Mouse (Mus musculus) hindbrain, embryonic 13.5 days (tissue): Measurements from ENCODE around the gene Tmem132b. TPM values are rescaled to one million over a fixed set of nuclear protein-coding genes. Genes with fewer than 3 reads are reported as not detected.
A peak's percentile ranks its signal among the peaks of the same experiment; 100 is the strongest.

Source experiments
- ATAC-seq: fragments of 200-750 bp; cut with Nextera tagmentation; 2 replicates; pipeline ENCODE4 v1.8.0; 2017; ENCODE audit warnings: moderate TSS enrichment; ENCODE audit not compliant: low FRiP score
- H3K27ac ChIP-seq: fragments of 300-500 bp; sonication (generic); 2 replicates; pipeline ENCODE4 v1.5.1; 2015; ENCODE audit warnings: inconsistent platforms, mild to moderate bottlenecking, moderate library complexity
- H3K27me3 ChIP-seq: fragments of 300-500 bp; sonication (generic); 2 replicates; pipeline ENCODE4 v1.6.1; 2015; ENCODE audit warnings: mild to moderate bottlenecking, inconsistent platforms
- H3K36me3 ChIP-seq: fragments of 300-500 bp; sonication (generic); 2 replicates; pipeline ENCODE4 v1.6.1; 2015; ENCODE audit warnings: mild to moderate bottlenecking, inconsistent platforms
- H3K4me1 ChIP-seq: fragments of 300-500 bp; sonication (generic); replicated peaks from 2 replicates; pipeline ENCODE4 v1.6.1; 2015; ENCODE audit warnings: inconsistent platforms
- H3K4me2 ChIP-seq: fragments of 300-500 bp; sonication (generic); 2 replicates; pipeline ENCODE4 v1.6.1; 2015; ENCODE audit warnings: inconsistent platforms, mild to moderate bottlenecking, moderate library complexity
- H3K4me3 ChIP-seq: fragments of 300-500 bp; sonication (generic); 2 replicates; pipeline ENCODE4 v1.5.1; 2015; ENCODE audit warnings: mild to moderate bottlenecking, inconsistent platforms
- H3K9ac ChIP-seq: fragments of 300-500 bp; sonication (generic); 2 replicates; pipeline ENCODE4 v1.6.1; 2015; ENCODE audit warnings: mild to moderate bottlenecking, inconsistent platforms
- H3K9me3 ChIP-seq: fragments of 300-500 bp; sonication (generic); 2 replicates; pipeline ENCODE4 v1.6.1; 2016; ENCODE audit warnings: inconsistent platforms
- WGBS: fragments of 180-500 bp; shearing (Covaris S2); methylation state at CpG from one replicate; pipeline ENCODE4 v1.1.7; 2015; 5-methylcytosine and 5-hydroxymethylcytosine counted together
- polyA plus RNA-seq: library from polyadenylated mRNA; unstranded; fragments of >200 nt; fragmentation: Nextera tagmentation; extraction: Ambion mirVana; gene quantifications from 2 replicates; pipeline ENCODE4 v1.2.1, GENCODE M21; 2015

Gene Tmem132b
- polyA plus RNA-seq, 1 experiment from 2014 or later = 3.0 TPM

- H3K27me3 ChIP-seq = no peaks in the 10 kb centered on the region
- no peak for ATAC-seq
- no peak overlapping the region for H3K9ac ChIP-seq
- no peak overlapping the region for H3K4me3 ChIP-seq
- H3K36me3 ChIP-seq = peaks cover 27% of the 10 kb centered on the region
- H3K9me3 ChIP-seq = no peaks in the 10 kb centered on the region
- WGBS = 19% methylated on average over 15 of the region's 15 CpGs
- no peaks in the 10 kb centered on the region for H3K4me1 ChIP-seq
- no peak overlapping the region for H3K27ac ChIP-seq
- H3K4me2 ChIP-seq = no peak overlapping the region
Measured at GRCm38 (mm10) chr5:125520930-125521590, 10.5 kb upstream of the Tmem132b start.

GRCm38 (mm10) chr5:125523361-125523760 lies 8.2 kb upstream of the Tmem132b start:
- WGBS = 88% methylated on average over 2 of the region's 2 CpGs
- Histone ChIP-seq H3K36me3 (peaks cover 7% of the 10 kb centered on the region), H3K27ac (no peak overlapping the region), H3K4me1 (no peaks in the 10 kb centered on the region), H3K9ac (no peak overlapping the region), H3K27me3 (peaks cover 9% of the 10 kb centered on the region), H3K4me2 (no peak overlapping the region), H3K9me3 (peaks cover 5% of the 10 kb centered on the region; the same call in 1 of the 2 replicates), H3K4me3 (no peak overlapping the region)
- ATAC-seq = no peak

- no peak for ATAC-seq
- Histone ChIP-seq H3K27me3 (peaks cover 27% of the 10 kb centered on the region), H3K4me2 (no peak overlapping the region), H3K36me3 (peaks cover 7% of the 10 kb centered on the region; the same call in 1 of the 2 replicates), H3K27ac (no peak overlapping the region), H3K4me1 (no peaks in the 10 kb centered on the region), H3K9me3 (peaks cover 5% of the 10 kb centered on the region; the same call in 1 of the 2 replicates), H3K9ac (no peak overlapping the region), H3K4me3 (no peak overlapping the region)
- WGBS = 61% methylated on average over 5 of the region's 5 CpGs
Measured at GRCm38 (mm10) chr5:125525516-125525915, 6.1 kb upstream of the Tmem132b start.

GRCm38 (mm10) chr5:125526464-125526863 lies 5.1 kb upstream of the Tmem132b start:
- WGBS = 80% methylated on average over 4 of the region's 4 CpGs
- Histone ChIP-seq H3K27ac (no peak overlapping the region), H3K4me3 (no peak overlapping the region), H3K9ac (no peak overlapping the region), H3K9me3 (peaks cover 5% of the 10 kb centered on the region; the same call in 1 of the 2 replicates), H3K36me3 (peaks cover 7% of the 10 kb centered on the region; the same call in 1 of the 2 replicates), H3K4me2 (no peak overlapping the region), H3K4me1 (peaks cover 3% of the 10 kb centered on the region), H3K27me3 (peaks cover 34% of the 10 kb centered on the region)
- no peak for ATAC-seq

- H3K27ac ChIP-seq = no peak overlapping the region
- H3K4me2 ChIP-seq = no peak overlapping the region
- H3K9me3 ChIP-seq = peaks cover 5% of the 10 kb centered on the region; the same call in 1 of the 2 replicates
- no peak overlapping the region for H3K9ac ChIP-seq
- no peak for ATAC-seq
- 6% methylated on average over 5 of the region's 5 CpGs for WGBS
- H3K36me3 ChIP-seq = no peaks in the 10 kb centered on the region
- H3K4me1 ChIP-seq = peaks cover 25% of the 10 kb centered on the region
- peaks cover 58% of the 10 kb centered on the region for H3K27me3 ChIP-seq
- H3K4me3 ChIP-seq = no peak overlapping the region
Measured at GRCm38 (mm10) chr5:125529109-125529508, 2.5 kb upstream of the Tmem132b start.

- H3K36me3 ChIP-seq = no peaks in the 10 kb centered on the region
- H3K27me3 ChIP-seq = peaks cover 82% of the 10 kb centered on the region
- WGBS = 0% methylated on average over 18 of the region's 30 CpGs
- peak overlapping the region; percentile 78 for H3K27ac ChIP-seq
- H3K4me3 ChIP-seq = peak overlapping the region; percentile 65
- ATAC-seq = peak; percentile 40; the same call in 1 of the 2 replicates
- H3K4me2 ChIP-seq = peak overlapping the region; percentile 94
- peaks cover 36% of the 10 kb centered on the region for H3K4me1 ChIP-seq
- peak overlapping the region; percentile 82 for H3K9ac ChIP-seq
- H3K9me3 ChIP-seq = no peaks in the 10 kb centered on the region
Measured at GRCm38 (mm10) chr5:125532191-125532544, 594 bp downstream of the Tmem132b start.

GRCm38 (mm10) chr5:125532545-125533224 lies 1.1 kb downstream of the Tmem132b start:
- WGBS = under 1% methylated on average over 46 of the region's 64 CpGs
- ATAC-seq = peak; percentile 45; the same call in 1 of the 2 replicates
- peaks cover 83% of the 10 kb centered on the region for H3K27me3 ChIP-seq

GRCm38 (mm10) chr5:125533225-125533900 lies 1.8 kb downstream of the Tmem132b start:
- peaks cover 36% of the 10 kb centered on the region for H3K4me1 ChIP-seq
- H3K27ac ChIP-seq = peak overlapping the region; percentile 78
- no peaks in the 10 kb centered on the region for H3K9me3 ChIP-seq
- H3K36me3 ChIP-seq = no peaks in the 10 kb centered on the region
- WGBS = under 1% methylated on average over 24 of the region's 24 CpGs
- peaks cover 77% of the 10 kb centered on the region for H3K27me3 ChIP-seq
- H3K4me2 ChIP-seq = peak overlapping the region; percentile 94
- no peak for ATAC-seq
- H3K9ac ChIP-seq = peak overlapping the region; percentile 82
- peak overlapping the region; percentile 65 for H3K4me3 ChIP-seq

More at GRCm38 (mm10) chr5:125532545-125533224, 1.1 kb downstream of the Tmem132b start:
- Histone ChIP-seq H3K4me3 (peak overlapping the region; percentile 65), H3K4me1 (peaks cover 36% of the 10 kb centered on the region), H3K4me2 (peak overlapping the region; percentile 94), H3K36me3 (no peaks in the 10 kb centered on the region), H3K9me3 (no peaks in the 10 kb centered on the region), H3K27ac (peak overlapping the region; percentile 78), H3K9ac (peak overlapping the region; percentile 82)

GRCm38 (mm10) chr5:125534168-125534610 lies 2.6 kb downstream of the Tmem132b start:
- peaks cover 36% of the 10 kb centered on the region for H3K4me1 ChIP-seq
- no peaks in the 10 kb centered on the region for H3K9me3 ChIP-seq
- no peak for ATAC-seq
- H3K27me3 ChIP-seq = peaks cover 72% of the 10 kb centered on the region
- peak overlapping the region; percentile 94 for H3K4me2 ChIP-seq
- H3K27ac ChIP-seq = peak overlapping the region; percentile 41
- peak overlapping the region; percentile 65 for H3K4me3 ChIP-seq
- WGBS = 13% methylated on average over 7 of the region's 7 CpGs
- peak overlapping the region; percentile 82 for H3K9ac ChIP-seq
- no peaks in the 10 kb centered on the region for H3K36me3 ChIP-seq

- Histone ChIP-seq H3K4me3 (peak overlapping the region; percentile 65), H3K9ac (peak overlapping the region; percentile 55), H3K27me3 (peaks cover 68% of the 10 kb centered on the region), H3K9me3 (no peaks in the 10 kb centered on the region), H3K27ac (peak overlapping the region; percentile 41), H3K4me1 (peaks cover 36% of the 10 kb centered on the region), H3K36me3 (no peaks in the 10 kb centered on the region), H3K4me2 (peak overlapping the region; percentile 94)
- no peak for ATAC-seq
- WGBS = under 1% methylated on average over 26 of the region's 26 CpGs
Measured at GRCm38 (mm10) chr5:125534611-125535324, 3.2 kb downstream of the Tmem132b start.

GRCm38 (mm10) chr5:125545090-125545489 lies 13.5 kb downstream of the Tmem132b start:
- H3K4me3 ChIP-seq = no peak overlapping the region
- H3K9me3 ChIP-seq = no peaks in the 10 kb centered on the region
- 95% methylated on average over 2 of the region's 2 CpGs for WGBS

More at GRCm38 (mm10) chr5:125545090-125545489, 13.5 kb downstream of the Tmem132b start:
- H3K27me3 ChIP-seq = 0 out of 2 replicates have a peak, but pooled peaks cover 6% of the 10 kb centered on the region
- H3K4me1 ChIP-seq = peaks cover 28% of the 10 kb centered on the region
- H3K36me3 ChIP-seq = no peaks in the 10 kb centered on the region
- ATAC-seq = no peak
- H3K9ac ChIP-seq = no peak overlapping the region
- H3K4me2 ChIP-seq = no peak overlapping the region
- H3K27ac ChIP-seq = no peak overlapping the region
